Mouse (Mus musculus) heart, embryonic 15.5 days (tissue): ENCODE data around the gene Mylpf. TPM values are rescaled to one million over a fixed set of nuclear protein-coding genes. Genes with fewer than 3 reads are reported as not detected.
A peak's percentile ranks its signal among the peaks of the same experiment; 100 is the strongest.

Source experiments
- ATAC-seq: fragments of 200-750 bp; cut with Nextera tagmentation; replicated peaks from 2 replicates; pipeline ENCODE4 v1.8.0; 2017; ENCODE audit warnings: low read depth, moderate TSS enrichment; ENCODE audit not compliant: insufficient number of reproducible peaks, insufficient read depth, low FRiP score
- H3K27ac ChIP-seq: fragments of 300-500 bp; sonication (generic); 2 replicates; pipeline ENCODE4 v1.5.1; 2015; ENCODE audit warnings: mild to moderate bottlenecking, inconsistent platforms
- H3K27me3 ChIP-seq: fragments of 300-500 bp; sonication (generic); 2 replicates; pipeline ENCODE4 v1.6.1; 2015; ENCODE audit warnings: inconsistent platforms
- H3K36me3 ChIP-seq: fragments of 300-500 bp; sonication (generic); 2 replicates; pipeline ENCODE4 v1.6.1; 2015; ENCODE audit warnings: mild to moderate bottlenecking, inconsistent platforms
- H3K4me1 ChIP-seq: fragments of 300-500 bp; sonication (generic); replicated peaks from 2 replicates; pipeline ENCODE4 v1.6.1; 2015; ENCODE audit warnings: inconsistent platforms
- H3K4me2 ChIP-seq: fragments of 300-500 bp; sonication (generic); 2 replicates; pipeline ENCODE4 v1.6.1; 2015; ENCODE audit warnings: inconsistent platforms, mild to moderate bottlenecking, moderate library complexity
- H3K4me3 ChIP-seq: fragments of 300-500 bp; sonication (generic); 2 replicates; pipeline ENCODE4 v1.5.1; 2015; ENCODE audit warnings: mild to moderate bottlenecking, inconsistent platforms
- H3K9ac ChIP-seq: fragments of 300-500 bp; sonication (generic); 2 replicates; pipeline ENCODE4 v1.6.1; 2015; ENCODE audit warnings: mild to moderate bottlenecking, inconsistent platforms
- H3K9me3 ChIP-seq: fragments of 300-500 bp; sonication (generic); replicated peaks from 2 replicates; pipeline ENCODE4 v1.6.1; 2016; ENCODE audit warnings: inconsistent platforms
- WGBS: fragments of 180-500 bp; shearing (Covaris S2); methylation state at CpG from one replicate; pipeline ENCODE4 v1.1.7; 2015; ENCODE audit warnings: mixed read lengths; 5-methylcytosine and 5-hydroxymethylcytosine counted together
- polyA plus RNA-seq: library from polyadenylated mRNA; unstranded; fragments of >200 nt; fragmentation: Nextera tagmentation; extraction: Ambion mirVana; gene quantifications from 2 replicates; pipeline ENCODE4 v1.2.1, GENCODE M21; 2015

Mylpf gene
- polyA plus RNA-seq, 1 experiment from 2014 or later = 11.6 TPM

- Histone ChIP-seq H3K36me3 (no peaks in the 10 kb centered on the region), H3K27me3 (no peaks in the 10 kb centered on the region), H3K27ac (peak overlapping the region; percentile 26; the same call in 1 of the 2 replicates), H3K4me2 (no peak overlapping the region), H3K4me3 (no peak overlapping the region), H3K9ac (no peak overlapping the region), H3K4me1 (no peaks in the 10 kb centered on the region), H3K9me3 (no peaks in the 10 kb centered on the region)
- no peak for ATAC-seq
- 47% methylated on average over 3 of the region's 3 CpGs for WGBS
These were observed 23.1 kb upstream of the Mylpf start for GRCm38 (mm10) chr7:127185601-127186000.

- no peaks in the 10 kb centered on the region for H3K27me3 ChIP-seq
- no peak overlapping the region for H3K9ac ChIP-seq
- peaks cover 13% of the 10 kb centered on the region for H3K36me3 ChIP-seq
- 67% methylated on average over 10 of the region's 10 CpGs for WGBS
- no peak overlapping the region for H3K4me3 ChIP-seq
- no peaks in the 10 kb centered on the region for H3K9me3 ChIP-seq
- H3K4me2 ChIP-seq = no peak overlapping the region
- no peaks in the 10 kb centered on the region for H3K4me1 ChIP-seq
- H3K27ac ChIP-seq = no peak overlapping the region
- ATAC-seq = no peak
These were observed 21.3 kb upstream of the Mylpf start for GRCm38 (mm10) chr7:127187351-127187750.

GRCm38 (mm10) chr7:127188305-127189276 lies 20.1 kb upstream of the Mylpf start:
- Histone ChIP-seq H3K4me1 (no peaks in the 10 kb centered on the region), H3K27ac (no peak overlapping the region), H3K4me2 (no peak overlapping the region), H3K4me3 (no peak overlapping the region), H3K9me3 (no peaks in the 10 kb centered on the region), H3K36me3 (peaks cover 24% of the 10 kb centered on the region), H3K9ac (no peak overlapping the region), H3K27me3 (no peaks in the 10 kb centered on the region)
- WGBS = 72% methylated on average over 17 of the region's 17 CpGs
- peak; percentile 59; the same call in 1 of the 2 replicates for ATAC-seq

- Histone ChIP-seq H3K4me3 (no peak overlapping the region), H3K27me3 (no peaks in the 10 kb centered on the region), H3K4me2 (no peak overlapping the region), H3K9ac (no peak overlapping the region), H3K27ac (no peak overlapping the region), H3K9me3 (no peaks in the 10 kb centered on the region), H3K36me3 (peaks cover 34% of the 10 kb centered on the region), H3K4me1 (peaks cover 14% of the 10 kb centered on the region)
- 78% methylated on average over 6 of the region's 6 CpGs for WGBS
- ATAC-seq = no peak
These were observed 18.0 kb upstream of the Mylpf start for GRCm38 (mm10) chr7:127190672-127191071.

GRCm38 (mm10) chr7:127192989-127193388 lies 15.7 kb upstream of the Mylpf start:
- H3K9ac ChIP-seq = no peak overlapping the region
- H3K27me3 ChIP-seq = no peaks in the 10 kb centered on the region
- no peak for ATAC-seq
- H3K4me2 ChIP-seq = no peak overlapping the region
- WGBS = 93% methylated on average over 5 of the region's 5 CpGs
- no peaks in the 10 kb centered on the region for H3K9me3 ChIP-seq
- H3K4me1 ChIP-seq = peaks cover 21% of the 10 kb centered on the region
- no peak overlapping the region for H3K27ac ChIP-seq
- no peak overlapping the region for H3K4me3 ChIP-seq
- H3K36me3 ChIP-seq = peaks cover 40% of the 10 kb centered on the region

- Histone ChIP-seq H3K36me3 (peaks cover 52% of the 10 kb centered on the region), H3K4me1 (peaks cover 21% of the 10 kb centered on the region), H3K27ac (no peak overlapping the region), H3K9me3 (no peaks in the 10 kb centered on the region), H3K4me3 (peak overlapping the region; percentile 66; the same call in 1 of the 2 replicates), H3K27me3 (no peaks in the 10 kb centered on the region), H3K4me2 (peak overlapping the region; percentile 71), H3K9ac (no peak overlapping the region; the same call in 1 of the 2 replicates)
- no peak for ATAC-seq
- WGBS = 90% methylated on average over 17 of the region's 17 CpGs
These were observed 14.6 kb upstream of the Mylpf start for GRCm38 (mm10) chr7:127194011-127194632.

- H3K4me1 ChIP-seq = peaks cover 21% of the 10 kb centered on the region
- WGBS = 72% methylated on average over 7 of the region's 7 CpGs
- no peaks in the 10 kb centered on the region for H3K9me3 ChIP-seq
- peak overlapping the region; percentile 58 for H3K9ac ChIP-seq
- H3K4me3 ChIP-seq = peak overlapping the region; percentile 66
- H3K4me2 ChIP-seq = peak overlapping the region; percentile 71
- peak overlapping the region; percentile 79 for H3K27ac ChIP-seq
- no peak for ATAC-seq
- H3K36me3 ChIP-seq = peaks cover 57% of the 10 kb centered on the region
- H3K27me3 ChIP-seq = no peaks in the 10 kb centered on the region
These were observed 14.1 kb upstream of the Mylpf start for GRCm38 (mm10) chr7:127194633-127195029.

- peaks cover 68% of the 10 kb centered on the region for H3K36me3 ChIP-seq
- H3K4me1 ChIP-seq = peaks cover 21% of the 10 kb centered on the region
- under 1% methylated on average over 51 of the region's 51 CpGs for WGBS
- peak; percentile 94 for ATAC-seq
- H3K4me2 ChIP-seq = peak within 1 kb of the TSS; percentile 71
- no peaks in the 10 kb centered on the region for H3K27me3 ChIP-seq
- peak within 1 kb of the TSS; percentile 66 for H3K4me3 ChIP-seq
- H3K9ac ChIP-seq = peak within 1 kb of the TSS; percentile 58
- peak within 1 kb of the TSS; percentile 79 for H3K27ac ChIP-seq
- H3K9me3 ChIP-seq = no peaks in the 10 kb centered on the region
These were observed 13.0 kb upstream of the Mylpf start, which contains the start of gene Cd2bp2 for GRCm38 (mm10) chr7:127195544-127196295. Gene Cd2bp2 (minus strand): TSS chr7:127196050.

- H3K36me3 ChIP-seq = peaks cover 70% of the 10 kb centered on the region
- no peaks in the 10 kb centered on the region for H3K9me3 ChIP-seq
- 49% methylated on average over 11 of the region's 11 CpGs for WGBS
- H3K4me2 ChIP-seq = peak overlapping the region; percentile 71
- H3K9ac ChIP-seq = peak overlapping the region; percentile 50
- peak overlapping the region; percentile 69 for H3K27ac ChIP-seq
- H3K4me1 ChIP-seq = peaks cover 21% of the 10 kb centered on the region
- peak overlapping the region; percentile 66 for H3K4me3 ChIP-seq
- ATAC-seq = no peak
- H3K27me3 ChIP-seq = no peaks in the 10 kb centered on the region
These were observed 12.2 kb upstream of the Mylpf start for GRCm38 (mm10) chr7:127196484-127196883.

GRCm38 (mm10) chr7:127206606-127207005 lies 2.1 kb upstream of the Mylpf start:
- WGBS = 43% methylated on average over 2 of the region's 2 CpGs
- ATAC-seq = no peak

More at GRCm38 (mm10) chr7:127206606-127207005, 2.1 kb upstream of the Mylpf start:
- Histone ChIP-seq H3K9me3 (no peaks in the 10 kb centered on the region), H3K27ac (peak overlapping the region; percentile 93), H3K4me3 (peak overlapping the region; percentile 90), H3K4me2 (peak overlapping the region; percentile 90), H3K27me3 (no peaks in the 10 kb centered on the region), H3K9ac (peak overlapping the region; percentile 94), H3K4me1 (peaks cover 31% of the 10 kb centered on the region), H3K36me3 (peaks cover 20% of the 10 kb centered on the region)
